Mouse (Mus musculus) yolk sac, embryonic 10.5 days (tissue): ENCODE measurements around the gene Lypd9.
"Not testable (repeated sequence)": the region's sequence is repeated elsewhere in the genome, so short reads cannot be mapped to it uniquely, and the experiment has no call there.

Experiments
- DNase-seq: peaks from one replicate; pipeline ENCODE4 v3.0.0-alpha.2; 2017; ENCODE audit warnings: low spot score

Gene Lypd9

DNA sequence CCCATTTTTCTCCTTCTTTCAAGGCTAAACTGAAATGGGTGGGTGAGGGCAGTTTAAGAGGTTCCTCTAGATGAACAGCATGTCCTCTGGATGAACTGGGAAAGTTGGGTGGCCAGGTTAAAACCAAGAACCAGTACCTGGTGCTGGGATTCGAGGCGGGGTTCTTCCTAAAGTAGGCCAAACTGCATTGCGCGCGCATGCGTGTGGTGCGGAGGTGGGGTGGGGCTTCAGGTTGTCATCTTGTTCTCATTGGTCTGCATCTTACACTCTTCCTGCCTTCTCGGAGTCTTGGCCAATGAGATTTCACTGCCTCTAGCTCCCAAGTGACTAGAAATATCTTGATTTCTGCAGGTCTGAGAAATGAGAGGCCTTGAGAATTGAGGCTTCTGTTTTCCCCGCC is at the start of gene Lypd9:
Lypd9 (minus strand) TSS at position 165 of the 400 bp plus-strand sequence.
- DNase-seq, result no peak

DNA sequence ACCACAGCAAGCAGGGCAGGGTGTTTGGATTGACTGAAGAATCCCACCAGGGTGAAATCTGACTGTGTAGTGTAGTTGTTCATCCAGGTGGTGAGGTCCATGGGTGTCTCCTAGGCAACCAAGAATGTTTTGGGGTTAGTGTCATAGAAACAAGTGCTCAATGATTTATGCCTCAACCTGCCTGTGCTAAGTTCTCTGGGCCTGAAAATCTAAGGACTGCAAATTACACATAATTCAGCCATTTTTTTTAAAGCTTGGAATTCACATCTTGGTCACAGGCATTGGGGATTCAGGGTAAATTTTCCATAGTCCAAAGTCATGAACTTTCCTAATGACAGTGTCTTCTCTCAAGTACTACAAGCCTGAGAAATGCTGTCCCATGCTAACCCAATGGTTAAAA is 49.7 kb upstream of the Lypd9 start, which contains the start of gene Olfr331:
Olfr331 (minus strand) TSS at position 101 of the 400 bp plus-strand sequence.
- DNase-seq, result not testable (repeated sequence)

DNA sequence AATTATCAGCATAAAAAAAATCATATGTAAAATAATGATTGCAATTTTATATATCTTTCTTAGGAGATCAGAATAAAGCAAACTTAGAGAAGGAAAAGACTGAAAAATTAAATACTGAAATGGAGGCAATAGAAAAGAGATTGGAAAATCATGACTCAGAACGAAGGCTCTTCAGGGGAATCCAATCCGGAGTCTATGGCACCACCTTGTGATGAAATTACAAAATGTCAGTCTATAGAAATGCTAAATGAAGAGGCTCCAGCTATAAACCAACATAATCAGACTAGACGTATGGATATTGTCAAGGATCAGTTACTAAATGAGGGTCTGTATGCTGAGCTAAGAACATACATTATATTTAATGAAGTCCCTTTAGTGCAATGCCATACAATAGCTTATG is 46.6 kb upstream of the Lypd9 start:
- DNase-seq, result no peak

DNA sequence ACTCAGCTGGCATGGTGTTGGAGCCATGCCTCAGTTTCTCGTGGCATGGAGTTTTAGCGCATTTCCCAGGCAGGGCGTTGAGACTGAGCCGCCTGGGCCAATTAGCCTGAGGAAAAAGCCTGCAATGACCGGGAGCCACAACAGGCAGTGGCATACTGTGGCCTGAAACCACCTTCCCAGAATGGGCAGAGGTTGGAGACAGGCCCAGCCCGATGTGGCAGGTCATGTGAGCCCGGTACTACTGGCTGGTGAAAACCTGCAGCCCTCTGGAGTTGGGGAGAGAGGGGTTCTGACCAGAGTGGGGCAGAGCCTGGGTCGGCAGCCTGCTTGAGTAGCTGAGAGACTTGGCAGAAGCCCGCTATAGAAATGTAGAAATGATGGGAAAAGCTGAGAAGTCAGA is 46.0 kb upstream of the Lypd9 start:
- DNase-seq, result no peak

DNA sequence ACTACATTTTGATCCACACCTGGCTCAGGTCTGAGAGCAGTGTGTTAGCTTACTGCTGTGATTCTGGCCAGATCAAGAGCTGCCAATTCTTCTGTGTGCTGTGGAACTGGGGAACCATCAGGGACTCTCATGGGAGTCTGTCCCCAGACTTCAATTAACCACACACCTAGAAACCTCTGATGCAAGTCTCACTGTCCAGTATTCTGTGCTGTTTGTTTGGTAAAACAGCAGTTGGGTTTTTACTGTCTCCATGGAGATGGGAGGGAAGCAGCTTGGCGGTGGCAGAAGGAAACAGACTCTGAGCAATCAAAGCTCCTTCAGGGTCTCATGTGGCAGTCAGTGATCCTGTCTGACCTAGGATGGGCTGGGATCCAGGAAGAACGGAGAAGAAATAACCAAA is 39.7 kb upstream of the Lypd9 start, which contains the start of gene Olfr332:
Olfr332 (minus strand) TSS at position 101 of the 400 bp plus-strand sequence.
- DNase-seq, result no peak

DNA sequence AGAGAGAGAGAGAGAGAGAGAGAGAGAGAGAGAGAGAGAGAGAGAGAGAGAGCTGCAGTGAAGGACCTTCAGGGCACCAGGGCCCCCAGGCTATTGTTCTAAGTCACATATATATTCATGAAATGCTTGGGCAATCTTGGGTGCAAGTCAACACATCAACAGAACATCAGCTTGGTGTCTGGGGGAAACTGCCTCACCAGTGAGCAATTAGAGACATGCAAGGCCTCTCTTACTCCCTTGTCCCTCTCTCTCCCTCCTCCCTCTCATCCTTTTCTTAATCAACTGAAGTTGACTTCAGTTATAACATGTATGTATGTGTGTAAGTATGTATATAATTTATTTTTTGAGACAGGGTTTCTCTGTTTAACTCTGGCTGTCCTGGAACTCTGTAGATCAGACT is 9.4 kb upstream of the Lypd9 start, which contains the start of gene Olfr30:
Olfr30 (minus strand) TSS at position 101 of the 400 bp plus-strand sequence.
- DNase-seq, result no peak

DNA sequence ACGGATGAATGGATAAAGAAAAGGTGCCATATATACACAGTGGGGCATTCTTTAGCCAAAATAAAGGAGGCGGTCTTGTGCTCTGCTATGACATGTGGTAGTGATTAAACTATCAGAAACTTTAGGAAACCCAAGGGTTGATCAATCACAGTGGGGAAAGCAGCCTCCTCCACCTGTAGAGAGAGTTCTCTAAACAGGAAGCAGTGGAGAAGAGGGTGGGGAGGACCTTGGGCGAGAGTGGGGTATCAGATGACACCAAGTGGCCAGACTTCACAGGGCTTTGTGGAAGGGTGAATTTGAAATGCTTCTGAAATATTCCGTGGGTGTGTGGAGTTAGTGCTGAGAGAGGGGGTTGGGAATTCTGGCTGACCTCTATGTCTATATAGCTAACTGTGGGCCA is 869 bp upstream of the Lypd9 start:
- no peak for DNase-seq

DNA sequence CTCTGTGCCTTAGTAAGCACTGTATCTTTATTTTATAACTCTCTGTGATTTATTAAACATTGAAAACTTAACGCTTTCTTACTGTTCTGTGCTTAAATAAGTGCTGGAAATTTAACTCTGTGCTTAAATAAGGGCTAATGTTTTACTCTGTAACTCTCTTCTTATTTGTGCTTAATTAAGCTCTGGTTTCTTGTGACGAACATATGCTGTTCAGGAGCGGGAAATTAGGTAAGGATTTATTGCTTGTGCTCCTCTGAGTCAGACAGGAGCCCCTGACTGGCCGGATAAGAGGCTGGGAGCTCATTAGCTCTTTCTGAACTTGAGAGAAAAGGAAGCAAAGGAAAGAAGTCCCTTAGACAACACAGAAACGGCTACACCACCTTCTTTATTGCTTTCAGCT is 14.9 kb downstream of the Lypd9 start:
- DNase-seq, result no peak

DNA sequence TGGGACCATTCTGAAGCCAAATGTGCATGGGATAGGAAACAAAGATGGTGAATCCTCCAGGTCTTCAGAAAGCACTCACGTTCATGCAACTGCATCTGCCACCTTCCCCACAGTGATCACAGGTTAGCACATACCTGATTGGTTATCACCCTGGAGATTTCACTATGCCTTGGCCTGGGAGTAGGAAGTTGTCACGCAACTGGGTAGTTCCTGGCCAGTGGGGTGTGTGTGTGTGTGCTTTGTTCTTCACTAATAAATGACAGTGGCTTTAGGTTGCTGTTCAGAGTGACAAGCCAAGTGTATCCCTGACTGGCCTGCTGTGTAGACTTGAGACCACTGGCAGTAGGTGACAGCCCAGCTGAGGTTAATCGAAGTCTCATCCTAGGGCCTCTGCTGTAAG is 20.5 kb downstream of the Lypd9 start, which contains the start of gene Gm12253:
Gm12253 (plus strand) TSS at position 301 of the 400 bp plus-strand sequence.
- DNase-seq, result no peak

DNA sequence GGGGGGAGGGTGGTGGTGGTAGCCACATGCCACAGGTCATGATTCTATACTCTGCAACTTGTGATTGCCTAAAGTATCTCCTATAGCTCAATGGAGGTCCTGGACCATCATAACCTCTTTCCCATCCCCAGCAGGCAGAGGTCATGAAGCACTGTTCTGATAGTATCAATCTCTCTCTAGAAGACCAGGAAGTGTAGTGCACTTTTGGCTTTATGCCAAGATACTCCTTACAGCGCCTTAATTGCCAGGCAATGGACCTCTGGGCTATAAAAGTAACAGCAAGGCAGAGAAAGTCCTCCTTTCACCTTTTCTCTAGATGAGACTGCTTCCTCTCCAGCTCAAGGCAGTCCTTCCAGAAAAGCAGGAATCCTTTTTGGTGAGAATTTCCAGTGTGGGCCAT is 31.9 kb downstream of the Lypd9 start, which contains the start of gene 1810065E05Rik:
1810065E05Rik (plus strand) TSS at position 297 of the 400 bp plus-strand sequence.
- DNase-seq, result no peak

DNA sequence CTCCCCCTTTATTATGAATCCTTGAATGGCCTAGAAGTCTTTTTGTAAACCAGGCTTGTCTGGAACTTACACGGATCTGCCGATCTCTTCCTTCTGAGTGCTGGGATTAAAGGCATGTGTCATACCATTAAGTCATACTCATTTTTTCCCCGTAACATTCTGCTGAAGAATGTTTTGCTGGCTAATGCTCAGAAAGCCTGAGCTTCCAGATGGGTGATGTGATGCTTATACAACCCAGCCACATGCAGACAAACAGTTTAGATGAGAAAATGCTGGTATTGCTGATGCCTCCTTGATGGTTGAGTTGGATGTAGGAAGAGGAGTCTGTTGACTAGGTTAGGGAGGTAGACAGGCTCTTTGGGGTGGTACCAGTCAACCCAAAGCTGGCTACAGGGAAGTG is 34.4 kb downstream of the Lypd9 start:
- DNase-seq, result no peak

DNA sequence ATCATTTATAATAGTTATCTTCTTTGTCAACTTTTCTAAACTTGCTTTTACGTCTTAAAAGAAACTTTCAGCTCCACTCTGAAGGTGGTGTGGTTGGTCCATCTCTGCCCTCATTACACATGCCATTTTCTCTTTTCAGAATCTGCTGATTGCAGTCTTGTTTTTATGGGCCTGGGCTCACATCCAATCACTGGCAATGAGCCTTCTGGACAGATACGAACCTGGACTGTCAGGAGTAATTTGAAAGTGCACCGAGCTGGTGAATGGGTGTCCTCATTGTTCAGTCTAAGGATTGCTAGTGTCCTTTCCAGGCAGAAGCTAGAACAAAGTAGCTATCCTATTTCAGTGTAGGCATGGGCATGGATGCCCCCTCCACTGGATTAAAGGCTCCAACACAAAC is 44.7 kb downstream of the Lypd9 start:
- DNase-seq, result no peak

DNA sequence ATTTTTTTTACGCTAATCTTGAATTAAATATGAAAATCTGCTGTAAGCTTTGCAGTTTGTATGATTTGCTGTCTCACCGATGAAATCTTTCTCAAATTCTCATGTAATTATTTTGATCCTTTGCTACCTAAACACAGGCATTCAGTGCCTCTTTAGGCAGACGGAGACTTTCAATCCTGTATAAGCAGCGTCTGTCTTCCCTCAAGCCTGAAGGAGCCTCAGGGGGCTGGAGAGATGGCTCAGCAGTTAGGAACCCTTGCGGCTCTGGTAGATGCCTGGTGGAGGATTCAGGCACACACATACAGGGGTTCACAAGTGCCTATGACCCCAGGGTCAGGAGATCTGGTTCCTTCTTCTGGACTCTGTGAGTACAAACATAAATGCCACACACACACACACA is 52.1 kb downstream of the Lypd9 start:
- no peak for DNase-seq

DNA sequence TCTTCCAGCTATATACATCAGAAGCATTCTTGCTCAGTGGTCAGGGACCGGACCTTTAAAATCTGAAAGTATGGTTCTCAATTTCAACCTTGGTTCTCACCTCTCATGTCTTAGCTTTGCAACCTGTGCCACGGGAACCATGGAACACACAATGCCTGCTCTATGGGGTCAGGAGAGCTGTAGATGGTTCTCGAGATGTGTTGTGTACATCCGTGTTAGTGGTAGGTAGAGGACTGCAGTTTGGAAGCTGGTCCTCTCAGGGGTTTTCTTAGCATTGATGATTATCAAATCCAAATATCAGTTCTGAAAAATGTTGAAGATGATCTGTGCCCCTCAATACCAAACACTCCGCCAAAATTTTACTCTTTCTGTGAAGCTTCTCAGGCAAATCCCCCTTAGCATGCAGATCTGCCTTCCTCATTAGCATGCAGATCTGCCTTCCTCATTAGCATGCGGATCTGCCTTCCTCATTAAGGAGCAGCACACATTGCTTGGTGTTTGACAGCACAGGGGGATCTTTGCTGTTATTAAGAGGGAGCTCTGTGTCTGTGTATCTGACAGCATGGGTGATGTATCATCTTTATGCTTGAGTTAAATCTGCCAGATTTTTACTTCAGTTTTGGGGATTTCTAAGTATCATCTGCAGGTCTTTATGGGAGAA is 52.6 kb downstream of the Lypd9 start:
- no peak for DNase-seq
